ENCODE assay signal across 8 mouse cellular contexts in the genomic region with DNA sequence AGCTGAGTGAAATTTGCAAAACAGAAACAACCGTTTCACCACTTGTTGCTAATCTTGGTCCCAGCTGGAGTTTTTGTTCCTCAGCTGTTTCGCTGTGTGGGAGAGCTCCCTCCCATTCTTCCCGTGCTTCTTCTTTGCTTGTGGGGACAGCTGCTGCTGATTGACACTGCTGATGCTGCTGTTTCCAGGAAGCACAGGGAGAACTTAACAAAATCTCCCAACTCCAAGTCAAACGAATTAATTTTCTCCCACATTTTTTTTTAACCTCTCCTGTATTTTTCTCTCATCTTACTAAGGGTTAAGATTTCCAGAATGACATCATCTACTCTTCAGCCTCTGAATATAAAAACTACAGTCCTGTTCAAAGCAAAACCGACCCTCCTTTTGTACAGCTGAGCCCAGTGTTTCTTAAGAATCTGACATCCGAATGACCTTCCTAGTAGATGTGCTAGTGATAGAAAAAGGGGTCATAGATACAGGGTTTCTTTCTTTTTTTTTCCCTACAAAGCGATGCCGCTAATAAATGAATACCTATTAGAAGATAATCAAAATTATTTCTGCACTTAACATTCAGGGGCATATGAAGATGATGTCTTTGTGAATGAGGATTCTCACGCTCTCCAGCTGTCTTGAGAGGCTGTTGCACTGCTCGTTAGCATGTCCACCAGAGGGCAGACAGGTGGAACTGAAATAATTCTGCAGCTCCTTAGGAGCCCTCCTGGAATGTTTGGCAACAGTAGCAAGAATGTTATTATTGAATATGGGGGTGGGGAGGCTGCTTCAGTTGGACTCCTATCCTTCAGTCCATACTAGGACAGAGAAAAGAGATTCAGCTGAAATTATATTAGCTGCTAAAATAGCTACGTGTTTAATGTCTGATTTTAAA.
DNase-seq lines count a peak whose midpoint lies in the region; ATAC-seq and TF ChIP-seq lines count a peak whose summit lies in the region.

No protein-coding gene starts in this region.

- no peak overlapping the region for H3K9ac ChIP-seq in heart, embryonic 16.5 days (ENCODE audit: low read length)
- H3K9ac ChIP-seq in lung, postnatal 0 days (replicated peaks; ENCODE audit: low read depth) = no peak overlapping the region

- TF ChIP-seq CTCF in lung, postnatal 0 days (IDR thresholded peaks at IDR 0.05) = peak; percentile 78

- WGBS in heart, embryonic 16.5 days = 18% methylated on average over 11 of the region's 11 CpGs
- 19% methylated on average over 11 of the region's 11 CpGs for WGBS in lung, postnatal 0 days

- peak; percentile 18 to 54 for DNase-seq in layer of hippocampus, adult 18-20 months (ENCODE audit: low spot score in 2 of 2)
- no peak for DNase-seq in layer of hippocampus, postnatal 25 days (ENCODE audit: extremely low spot score in 1 of 2, low spot score in 1 of 2)
- peak; percentile 32 for DNase-seq in embryo, embryonic 11.5 days (ENCODE audit: low read depth, low spot score)
- peak; percentile 44 for DNase-seq in kidney, postnatal 14 days
- peak; percentile 80 for DNase-seq in lung, postnatal 0 days (ENCODE audit: low spot score)
- DNase-seq in right cerebral cortex, postnatal 10 days (ENCODE audit: low spot score in 2 of 2) = peak; percentile 60 to 66
- DNase-seq in MN1 (ENCODE audit: low spot score) = no peak

- H3K27me3 ChIP-seq in heart, embryonic 16.5 days (ENCODE audit: control insufficient read depth, insufficient read depth, low read length) = no peaks in the 10 kb centered on the region
- H3K27me3 ChIP-seq in lung, postnatal 0 days (replicated peaks; ENCODE audit: insufficient read depth, low read length) = no peaks in the 10 kb centered on the region

- TF ChIP-seq EP300 in lung, postnatal 0 days (IDR thresholded peaks at IDR 0.05) = peak; percentile 51; the same call in 1 of the 2 replicates

- H3K36me3 ChIP-seq in heart, embryonic 16.5 days (ENCODE audit: control insufficient read depth, insufficient read depth) = no peaks in the 10 kb centered on the region
- no peaks in the 10 kb centered on the region for H3K36me3 ChIP-seq in lung, postnatal 0 days (ENCODE audit: insufficient read depth, low read length)

- H3K4me1 ChIP-seq in heart, embryonic 16.5 days (ENCODE audit: control insufficient read depth, insufficient read depth, low read length) = no peaks in the 10 kb centered on the region; the same call in 1 of the 2 replicates
- H3K4me1 ChIP-seq in lung, postnatal 0 days (ENCODE audit: insufficient read depth, low read depth, low read length) = no peaks in the 10 kb centered on the region; the same call in 1 of the 2 replicates

- H3K27ac ChIP-seq in heart, embryonic 16.5 days (ENCODE audit: low read length) = no peak overlapping the region
- H3K27ac ChIP-seq in lung, postnatal 0 days (ENCODE audit: low read length) = no peak overlapping the region; the same call in 1 of the 2 replicates

- peak overlapping the region; percentile 53 for H3K4me2 ChIP-seq in heart, embryonic 16.5 days (ENCODE audit: low read depth, low read length)
- peak overlapping the region; percentile 23 for H3K4me2 ChIP-seq in lung, postnatal 0 days (replicated peaks; ENCODE audit: low read depth, low read length)

- peak; percentile 63; the same call in 1 of the 2 replicates for ATAC-seq in heart, embryonic 16.5 days (replicated peaks; ENCODE audit: extremely low read depth, insufficient read depth, low FRiP score)
- ATAC-seq in lung, postnatal 0 days = peak; percentile 76

- H3K9me3 ChIP-seq in heart, embryonic 16.5 days (replicated peaks; ENCODE audit: control insufficient read depth, low read length) = no peaks in the 10 kb centered on the region
- no peaks in the 10 kb centered on the region for H3K9me3 ChIP-seq in lung, postnatal 0 days (ENCODE audit: low read length)

- H3K4me3 ChIP-seq in heart, embryonic 16.5 days (ENCODE audit: low read length) = peak overlapping the region; percentile 22
- peak overlapping the region; percentile 6 for H3K4me3 ChIP-seq in lung, postnatal 0 days (ENCODE audit: low read depth, low read length)

Comparison
In these comparisons a context has a peak if more than half of its experiments do, and no peak if none do; other contexts are left out.
1. DNase-seq: peak in layer of hippocampus, adult 18-20 months (2 of 2), embryo, embryonic 11.5 days (single experiment), kidney, postnatal 14 days (single experiment), lung, postnatal 0 days (single experiment) and right cerebral cortex, postnatal 10 days (2 of 2); none in layer of hippocampus, postnatal 25 days (0 of 2) and MN1 (single experiment).